In the genomic region with DNA sequence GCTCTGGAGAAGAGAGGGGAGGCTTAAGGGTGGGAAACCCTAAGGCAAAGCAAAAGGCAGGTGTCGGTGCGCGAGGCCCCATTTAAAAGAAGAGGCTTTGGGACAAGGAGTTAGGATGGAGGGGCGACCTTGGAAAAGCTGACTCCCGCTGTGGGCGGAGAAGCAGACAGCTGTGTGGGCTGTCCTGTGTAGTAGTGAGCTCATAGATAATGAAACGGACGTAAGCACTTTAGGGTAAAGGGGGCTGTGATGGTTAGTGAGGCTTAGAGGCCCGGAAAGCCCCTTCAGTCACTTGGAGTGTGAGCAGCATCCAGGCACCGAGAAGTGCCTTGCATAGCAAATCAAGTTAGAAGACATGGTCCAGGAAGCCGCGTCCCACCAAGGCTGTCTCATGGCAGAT, we compare ENCODE assay signal across 8 mouse cellular contexts. TPM values are rescaled to one million over a fixed set of nuclear protein-coding genes. Genes with fewer than 3 reads are reported as not detected.
A peak's percentile ranks its signal among the peaks of the same experiment; 100 is the strongest.
DNase-seq lines count a peak whose midpoint lies in the region; ATAC-seq lines count a peak whose summit lies in the region.

TSS of gene Nat9 (minus strand) at position 167 of the 400 bp plus-strand sequence.

- no peaks in the 10 kb centered on the region for H3K9me3 ChIP-seq in kidney, embryonic 15.5 days (replicated peaks)
- no peaks in the 10 kb centered on the region for H3K9me3 ChIP-seq in forebrain, embryonic 15.5 days
- no peaks in the 10 kb centered on the region for H3K9me3 ChIP-seq in hindbrain, embryonic 14.5 days (ENCODE audit: control insufficient read depth, low read length)
- no peaks in the 10 kb centered on the region for H3K9me3 ChIP-seq in liver, embryonic 16.5 days (replicated peaks; ENCODE audit: control insufficient read depth, low read length)

- peak within 1 kb of the TSS; percentile 66 for H3K9ac ChIP-seq in kidney, embryonic 15.5 days
- H3K9ac ChIP-seq in forebrain, embryonic 15.5 days (replicated peaks) = peak within 1 kb of the TSS; percentile 77
- H3K9ac ChIP-seq in hindbrain, embryonic 14.5 days = peak within 1 kb of the TSS; percentile 60
- peak within 1 kb of the TSS; percentile 67 for H3K9ac ChIP-seq in liver, embryonic 16.5 days (ENCODE audit: low read depth, low read length)

- 7% methylated on average over 12 of the region's 12 CpGs for WGBS in kidney, embryonic 15.5 days
- WGBS in forebrain, embryonic 15.5 days = 6% methylated on average over 12 of the region's 12 CpGs
- WGBS in hindbrain, embryonic 14.5 days = 10% methylated on average over 12 of the region's 12 CpGs
- WGBS in liver, embryonic 16.5 days (ENCODE audit: insufficient replicate concordance) = 6% methylated on average over 12 of the region's 12 CpGs

- ATAC-seq in kidney, embryonic 15.5 days (replicated peaks; ENCODE audit: low FRiP score) = peak; percentile 19; the same call in 1 of the 2 replicates
- no peak; the same call in none of the 2 replicates for ATAC-seq in forebrain, embryonic 15.5 days (replicated peaks)
- ATAC-seq in hindbrain, embryonic 14.5 days (ENCODE audit: low FRiP score) = peak; percentile 18; the same call in 1 of the 2 replicates
- no peak for ATAC-seq in liver, embryonic 16.5 days (ENCODE audit: low read depth)

- H3K4me2 ChIP-seq in kidney, embryonic 15.5 days = peak within 1 kb of the TSS; percentile 94
- H3K4me2 ChIP-seq in forebrain, embryonic 15.5 days (replicated peaks) = peak within 1 kb of the TSS; percentile 85
- peak within 1 kb of the TSS; percentile 54 for H3K4me2 ChIP-seq in hindbrain, embryonic 14.5 days (replicated peaks)
- H3K4me2 ChIP-seq in liver, embryonic 16.5 days (ENCODE audit: low read depth, low read length) = peak within 1 kb of the TSS; percentile 82

- H3K27me3 ChIP-seq in kidney, embryonic 15.5 days = no peaks in the 10 kb centered on the region
- no peaks in the 10 kb centered on the region for H3K27me3 ChIP-seq in forebrain, embryonic 15.5 days
- no peaks in the 10 kb centered on the region for H3K27me3 ChIP-seq in hindbrain, embryonic 14.5 days (ENCODE audit: control insufficient read depth, insufficient read depth, low read length)
- H3K27me3 ChIP-seq in liver, embryonic 16.5 days (ENCODE audit: control insufficient read depth, insufficient read depth, low read depth, low read length) = no peaks in the 10 kb centered on the region

- peak within 1 kb of the TSS; percentile 59 for H3K4me3 ChIP-seq in kidney, embryonic 15.5 days (replicated peaks)
- peak within 1 kb of the TSS; percentile 68 for H3K4me3 ChIP-seq in forebrain, embryonic 15.5 days
- H3K4me3 ChIP-seq in hindbrain, embryonic 14.5 days (replicated peaks; ENCODE audit: low read length) = peak within 1 kb of the TSS; percentile 61
- H3K4me3 ChIP-seq in liver, embryonic 16.5 days (ENCODE audit: low read depth, low read length) = peak within 1 kb of the TSS; percentile 69

- DNase-seq in kidney, postnatal 36 days = no peak
- DNase-seq in NIH3T3 (ENCODE audit: low read depth) = peak; percentile 25
- DNase-seq in hindbrain, embryonic 14.5 days (ENCODE audit: low spot score) = no peak
- DNase-seq in embryo, embryonic 11 days = no peak
- DNase-seq in kidney, postnatal 14 days = no peak

- H3K4me1 ChIP-seq in kidney, embryonic 15.5 days = peaks cover 25% of the 10 kb centered on the region
- peaks cover 18% of the 10 kb centered on the region for H3K4me1 ChIP-seq in forebrain, embryonic 15.5 days
- peaks cover 16% of the 10 kb centered on the region for H3K4me1 ChIP-seq in hindbrain, embryonic 14.5 days (replicated peaks; ENCODE audit: control insufficient read depth, insufficient read depth, low read length)
- peaks cover 29% of the 10 kb centered on the region for H3K4me1 ChIP-seq in liver, embryonic 16.5 days (ENCODE audit: control insufficient read depth, low read depth, low read length)

- peak within 1 kb of the TSS; percentile 87 for H3K27ac ChIP-seq in kidney, embryonic 15.5 days
- peak within 1 kb of the TSS; percentile 73 for H3K27ac ChIP-seq in forebrain, embryonic 15.5 days (replicated peaks)
- H3K27ac ChIP-seq in hindbrain, embryonic 14.5 days = peak within 1 kb of the TSS; percentile 76
- peak within 1 kb of the TSS; percentile 76 for H3K27ac ChIP-seq in liver, embryonic 16.5 days (ENCODE audit: low read length)

- peaks cover 5% of the 10 kb centered on the region; the same call in 1 of the 2 replicates for H3K36me3 ChIP-seq in kidney, embryonic 15.5 days
- H3K36me3 ChIP-seq in forebrain, embryonic 15.5 days = no peaks in the 10 kb centered on the region
- peaks cover 25% of the 10 kb centered on the region for H3K36me3 ChIP-seq in hindbrain, embryonic 14.5 days (replicated peaks; ENCODE audit: control insufficient read depth, insufficient read depth)
- no peaks in the 10 kb centered on the region for H3K36me3 ChIP-seq in liver, embryonic 16.5 days (ENCODE audit: control insufficient read depth, insufficient read depth)

RNA-seq across cellular contexts. Expression of gene Nat9, which starts in this region (rescaled TPM):
- polyA plus RNA-seq in kidney, embryonic 15.5 days (2015; fragmentation: Nextera tagmentation; extraction: Ambion mirVana) = 21.5 and 23.4 TPM in 2 replicates
- 19.0 and 24.1 TPM in 2 replicates for polyA plus RNA-seq in forebrain, embryonic 15.5 days (2015; fragmentation: Nextera tagmentation; extraction: Ambion mirVana)
- polyA plus RNA-seq in hindbrain, embryonic 14.5 days (2014; fragmentation: Nextera tagmentation; extraction: Ambion mirVana) = 18.2 and 20.0 TPM in 2 replicates
- polyA plus RNA-seq in liver, embryonic 16.5 days (2015; fragmentation: Nextera tagmentation; extraction: Ambion mirVana) = 12.7 TPM in 2 replicates

Comparison
In these comparisons a context has a peak if more than half of its experiments do, and no peak if none do; other contexts are left out.
1. ATAC-seq: peak in kidney, embryonic 15.5 days (single experiment) and hindbrain, embryonic 14.5 days (single experiment); none in forebrain, embryonic 15.5 days (single experiment) and liver, embryonic 16.5 days (single experiment).
2. Peak in every context shown above with its lines, with median percentiles within 50 percentile points of each other: H3K27ac ChIP-seq, H3K4me2 ChIP-seq, H3K4me3 ChIP-seq and H3K9ac ChIP-seq.